Mouse (Mus musculus): ENCODE results near the gene Jak2. TPM values are rescaled to one million over a fixed set of nuclear protein-coding genes. Genes with fewer than 3 reads are reported as not detected.

Jak2 gene
- polyA plus RNA-seq, 1 experiment = 37.4 TPM

- no peak overlapping the region for H3K4me3 ChIP-seq (ENCODE audit: insufficient read depth, low read length)
- no peak overlapping the region for H3K27ac ChIP-seq (ENCODE audit: insufficient read depth, low read length)
- no peak for TF ChIP-seq POLR2A (IDR thresholded peaks at IDR 0.05; ENCODE audit: low read depth, low read length)
- TF ChIP-seq CTCF (IDR thresholded peaks at IDR 0.05; ENCODE audit: borderline replicate concordance, insufficient read depth, low read length) = no peak
- peaks cover 12% of the 10 kb centered on the region for H3K4me1 ChIP-seq (ENCODE audit: control insufficient read depth, insufficient read depth, low read length)
These were observed 17.2 kb downstream of the Jak2 start for GRCm38 (mm10) chr19:29268788-29269321.

DNA sequence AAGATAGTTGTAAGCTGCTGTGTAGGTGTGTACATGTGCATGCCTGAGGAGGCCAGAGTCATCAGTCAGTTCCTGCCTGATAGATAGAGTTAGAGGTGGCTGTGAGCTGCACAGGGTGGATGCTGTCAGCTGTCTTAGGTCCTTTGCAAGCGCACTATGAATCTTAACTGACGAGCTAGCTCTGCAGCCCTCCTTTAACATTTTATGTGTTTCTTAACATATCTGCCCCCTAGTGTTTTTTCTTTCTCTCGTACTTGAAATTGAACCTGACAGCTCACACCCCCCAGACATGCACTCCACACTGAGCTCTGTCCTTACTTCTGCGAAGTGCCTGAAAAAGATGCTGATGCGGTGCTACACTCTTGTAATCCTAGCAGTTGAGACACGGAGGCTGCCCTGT, 18.6 kb downstream of the Jak2 start:
- H3K27ac ChIP-seq (ENCODE audit: insufficient read depth, low read length) = no peak overlapping the region
- TF ChIP-seq POLR2A (IDR thresholded peaks at IDR 0.05; ENCODE audit: low read depth, low read length) (no peak), CTCF (IDR thresholded peaks at IDR 0.05; ENCODE audit: borderline replicate concordance, insufficient read depth, low read length) (no peak)
- no peak overlapping the region for H3K4me3 ChIP-seq (ENCODE audit: insufficient read depth, low read length)
- peaks cover 10% of the 10 kb centered on the region for H3K4me1 ChIP-seq (ENCODE audit: control insufficient read depth, insufficient read depth, low read length)

- Histone ChIP-seq H3K27ac (ENCODE audit: insufficient read depth, low read length) (no peak overlapping the region), H3K4me1 (ENCODE audit: control insufficient read depth, insufficient read depth, low read length) (peaks cover 10% of the 10 kb centered on the region), H3K4me3 (ENCODE audit: insufficient read depth, low read length) (no peak overlapping the region)
- TF ChIP-seq POLR2A (IDR thresholded peaks at IDR 0.05; ENCODE audit: low read depth, low read length) = no peak
- no peak for TF ChIP-seq CTCF (IDR thresholded peaks at IDR 0.05; ENCODE audit: borderline replicate concordance, insufficient read depth, low read length)
These were observed 19.5 kb downstream of the Jak2 start for GRCm38 (mm10) chr19:29271147-29271578.

DNA sequence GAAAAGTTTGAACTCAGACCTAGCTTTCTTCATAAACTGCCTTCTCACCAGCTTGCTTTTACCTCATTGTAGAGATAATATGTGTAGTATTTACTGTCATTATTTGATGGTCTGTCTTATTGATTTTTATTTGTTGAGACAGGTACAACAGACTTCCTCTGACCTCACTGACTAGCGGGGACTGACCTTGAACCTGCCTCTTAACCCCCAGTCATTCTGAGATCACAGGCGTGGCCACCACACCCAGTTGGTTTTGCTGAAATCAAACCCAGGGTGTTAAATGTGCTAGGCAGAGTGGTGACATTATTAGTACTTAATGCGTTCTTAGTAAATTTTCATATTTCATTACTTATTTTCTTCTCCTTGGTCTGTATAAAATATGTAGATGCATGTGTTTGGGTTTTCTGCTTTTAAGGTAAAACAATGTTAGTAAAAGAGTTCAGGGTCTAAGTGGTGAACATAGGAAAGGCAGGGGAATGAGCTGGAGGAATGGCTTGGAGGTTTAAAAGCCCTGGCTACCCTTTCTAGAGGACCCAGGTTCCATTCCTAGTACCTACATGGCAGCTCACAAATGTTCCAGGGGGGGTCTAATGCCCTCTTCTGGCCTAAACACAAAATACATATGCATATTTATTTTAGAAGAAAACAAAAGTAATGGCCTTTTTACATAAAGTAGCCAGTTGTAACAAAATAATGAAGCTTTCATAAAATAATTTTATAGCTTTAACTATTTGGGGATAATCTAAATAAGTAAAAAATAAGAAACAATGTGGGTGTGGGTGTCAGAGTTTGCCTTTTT, 20.6 kb downstream of the Jak2 start:
- Histone ChIP-seq H3K4me3 (ENCODE audit: insufficient read depth, low read length) (no peak overlapping the region), H3K4me1 (ENCODE audit: control insufficient read depth, insufficient read depth, low read length) (peaks cover 10% of the 10 kb centered on the region), H3K27ac (ENCODE audit: insufficient read depth, low read length) (no peak overlapping the region)
- no peak for TF ChIP-seq POLR2A (IDR thresholded peaks at IDR 0.05; ENCODE audit: low read depth, low read length)
- TF ChIP-seq CTCF (IDR thresholded peaks at IDR 0.05; ENCODE audit: borderline replicate concordance, insufficient read depth, low read length) = no peak

DNA sequence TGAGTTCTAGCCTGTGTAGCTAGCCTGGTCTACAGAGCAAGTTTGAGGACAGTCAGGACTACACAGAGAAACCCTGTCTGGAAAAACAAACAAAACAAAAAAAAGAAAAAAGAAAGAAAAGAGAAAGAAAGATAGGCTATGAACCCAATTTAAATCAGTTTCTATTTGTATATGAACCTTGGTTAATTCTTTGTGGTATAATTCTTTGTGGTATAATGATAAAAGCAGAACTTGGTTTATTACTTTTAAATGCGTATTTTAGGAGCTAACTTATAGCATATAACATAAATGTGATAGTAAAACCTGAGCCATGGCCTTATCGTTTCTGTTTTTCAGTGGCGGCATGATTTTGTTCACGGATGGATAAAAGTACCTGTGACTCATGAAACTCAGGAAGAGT, 24.8 kb downstream of the Jak2 start:
- H3K27ac ChIP-seq (ENCODE audit: insufficient read depth, low read length) = no peak overlapping the region
- TF ChIP-seq CTCF (IDR thresholded peaks at IDR 0.05; ENCODE audit: borderline replicate concordance, insufficient read depth, low read length) = no peak
- no peak for TF ChIP-seq POLR2A (IDR thresholded peaks at IDR 0.05; ENCODE audit: low read depth, low read length)
- no peak overlapping the region for H3K4me3 ChIP-seq (ENCODE audit: insufficient read depth, low read length)
- H3K4me1 ChIP-seq (ENCODE audit: control insufficient read depth, insufficient read depth, low read length) = no peaks in the 10 kb centered on the region

- Histone ChIP-seq H3K4me3 (ENCODE audit: insufficient read depth, low read length) (no peak overlapping the region), H3K4me1 (ENCODE audit: control insufficient read depth, insufficient read depth, low read length) (no peaks in the 10 kb centered on the region), H3K27ac (ENCODE audit: insufficient read depth, low read length) (no peak overlapping the region)
- TF ChIP-seq CTCF (IDR thresholded peaks at IDR 0.05; ENCODE audit: borderline replicate concordance, insufficient read depth, low read length) = no peak
- no peak for TF ChIP-seq POLR2A (IDR thresholded peaks at IDR 0.05; ENCODE audit: low read depth, low read length)
These were observed 27.4 kb downstream of the Jak2 start for GRCm38 (mm10) chr19:29278944-29279587.

DNA sequence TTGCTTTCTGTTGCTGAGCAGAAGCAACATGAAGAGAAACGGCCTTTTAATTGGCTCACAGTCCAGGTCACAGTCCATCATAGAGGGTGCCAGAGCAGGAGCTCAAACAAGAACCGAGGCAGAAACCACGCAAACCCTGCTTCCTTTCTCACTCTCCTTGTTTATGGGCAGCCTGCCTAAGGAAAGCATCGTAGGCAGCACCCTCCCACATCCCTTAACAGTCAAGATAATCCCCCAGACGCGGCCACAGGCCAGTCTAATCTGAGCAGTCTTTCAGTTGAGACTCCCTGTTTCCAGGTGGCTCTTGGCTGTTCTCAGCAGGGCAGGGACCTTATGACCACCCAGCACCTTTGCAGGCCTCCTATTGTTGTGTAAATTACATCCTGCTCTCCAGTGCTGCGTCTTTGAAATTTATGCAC, 33.8 kb downstream of the Jak2 start:
- Histone ChIP-seq H3K4me1 (ENCODE audit: control insufficient read depth, insufficient read depth, low read length) (no peaks in the 10 kb centered on the region; the same call in 1 of the 2 replicates), H3K4me3 (ENCODE audit: insufficient read depth, low read length) (no peak overlapping the region), H3K27ac (ENCODE audit: insufficient read depth, low read length) (no peak overlapping the region)
- no peak for TF ChIP-seq CTCF (IDR thresholded peaks at IDR 0.05; ENCODE audit: borderline replicate concordance, insufficient read depth, low read length)
- TF ChIP-seq POLR2A (IDR thresholded peaks at IDR 0.05; ENCODE audit: low read depth, low read length) = no peak

DNA sequence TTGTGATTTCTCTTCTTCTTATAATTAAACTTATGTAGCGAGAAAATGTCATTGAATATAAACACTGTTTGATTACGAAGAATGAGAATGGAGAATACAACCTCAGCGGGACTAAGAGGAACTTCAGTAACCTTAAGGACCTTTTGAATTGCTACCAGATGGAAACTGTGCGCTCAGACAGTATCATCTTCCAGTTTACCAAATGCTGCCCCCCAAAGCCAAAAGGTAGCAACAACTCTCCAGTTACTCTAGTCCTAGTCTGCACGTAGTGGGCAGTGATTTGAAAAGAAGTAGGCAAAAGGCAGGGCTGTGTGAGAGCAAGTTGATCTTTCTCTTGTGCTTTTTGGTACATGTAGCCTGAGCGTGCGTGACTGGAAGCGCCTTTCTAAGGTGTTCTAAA, 36.2 kb downstream of the Jak2 start:
- peaks cover 4% of the 10 kb centered on the region; the same call in 1 of the 2 replicates for H3K4me1 ChIP-seq (ENCODE audit: control insufficient read depth, insufficient read depth, low read length)
- H3K27ac ChIP-seq (ENCODE audit: insufficient read depth, low read length) = no peak overlapping the region
- TF ChIP-seq POLR2A (IDR thresholded peaks at IDR 0.05; ENCODE audit: low read depth, low read length) (no peak), CTCF (IDR thresholded peaks at IDR 0.05; ENCODE audit: borderline replicate concordance, insufficient read depth, low read length) (no peak)
- no peak overlapping the region for H3K4me3 ChIP-seq (ENCODE audit: insufficient read depth, low read length)

DNA sequence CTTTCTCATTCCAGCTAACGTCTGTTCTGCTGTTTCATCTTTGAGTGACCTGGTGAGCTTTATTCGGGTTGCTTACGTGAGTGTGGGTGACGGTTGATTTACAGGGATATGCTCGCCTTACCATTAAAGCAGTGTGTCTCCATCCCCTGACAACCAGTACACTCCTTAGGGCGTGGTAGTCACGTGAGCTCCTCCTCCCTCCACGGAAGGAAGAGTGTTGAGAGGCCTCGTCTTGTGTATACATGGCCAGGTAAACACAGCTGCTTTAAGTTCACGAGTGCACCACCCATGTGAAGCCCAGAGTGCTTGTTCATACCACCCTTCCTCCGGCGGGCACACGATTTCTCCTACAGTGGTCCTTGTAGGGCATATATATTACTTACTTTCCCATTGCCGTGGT, 39.9 kb downstream of the Jak2 start:
- Histone ChIP-seq H3K27ac (ENCODE audit: insufficient read depth, low read length) (no peak overlapping the region), H3K4me3 (ENCODE audit: insufficient read depth, low read length) (no peak overlapping the region), H3K4me1 (ENCODE audit: control insufficient read depth, insufficient read depth, low read length) (peaks cover 8% of the 10 kb centered on the region)
- TF ChIP-seq CTCF (IDR thresholded peaks at IDR 0.05; ENCODE audit: borderline replicate concordance, insufficient read depth, low read length) (no peak), POLR2A (IDR thresholded peaks at IDR 0.05; ENCODE audit: low read depth, low read length) (no peak)

- TF ChIP-seq POLR2A (IDR thresholded peaks at IDR 0.05; ENCODE audit: low read depth, low read length) = no peak
- no peak for TF ChIP-seq CTCF (IDR thresholded peaks at IDR 0.05; ENCODE audit: borderline replicate concordance, insufficient read depth, low read length)
- Histone ChIP-seq H3K4me3 (ENCODE audit: insufficient read depth, low read length) (no peak overlapping the region), H3K27ac (ENCODE audit: insufficient read depth, low read length) (no peak overlapping the region), H3K4me1 (ENCODE audit: control insufficient read depth, insufficient read depth, low read length) (peaks cover 8% of the 10 kb centered on the region)
These were observed 40.9 kb downstream of the Jak2 start for GRCm38 (mm10) chr19:29292546-29292945.
